Mouse (Mus musculus) CD8-positive naive resting alpha-beta T cell, adult 2 months (primary cell): Measurements from ENCODE around the gene Crtc3.

ENCODE experiments used
- DNase-seq, 2 experiments: peaks; one replicate each; pipeline ENCODE4 v3.0.0; 2022; ENCODE audit warnings: low read depth in 2 of 2, low spot score in 2 of 2

Gene Crtc3

GRCm38 (mm10) chr7:80557161-80557560, 131.5 kb downstream of the Crtc3 start:
- no peak for DNase-seq

- no peak for DNase-seq
These were observed 132.5 kb downstream of the Crtc3 start for GRCm38 (mm10) chr7:80556166-80556565.

- DNase-seq: no peak
These were observed 133.5 kb downstream of the Crtc3 start for GRCm38 (mm10) chr7:80555146-80555545.

- DNase-seq: peak; percentile 49 to 66
These were observed 134.3 kb downstream of the Crtc3 start for GRCm38 (mm10) chr7:80554180-80555021.

- DNase-seq: no peak
These were observed 140.0 kb downstream of the Crtc3 start for GRCm38 (mm10) chr7:80548513-80549260.

- no peak for DNase-seq
These were observed 146.4 kb downstream of the Crtc3 start for GRCm38 (mm10) chr7:80542139-80542831.

- no peak for DNase-seq
These were observed 149.1 kb downstream of the Crtc3 start for GRCm38 (mm10) chr7:80539581-80539980.
